Mouse (Mus musculus) neural tube, embryonic 14.5 days (tissue): ENCODE data around the gene Tcl1. TPM values are rescaled to one million over a fixed set of nuclear protein-coding genes. Genes with fewer than 3 reads are reported as not detected.
"Not testable (repeated sequence)": the region's sequence is repeated elsewhere in the genome, so short reads cannot be mapped to it uniquely, and the experiment has no call there.

Experiments
- ATAC-seq: fragments of 200-750 bp; cut with Nextera tagmentation; 2 replicates; pipeline ENCODE4 v1.8.0; 2017; ENCODE audit warnings: low read depth, mild to moderate bottlenecking, moderate TSS enrichment, moderate library complexity
- H3K27ac ChIP-seq: fragments of 300-500 bp; sonication (generic); 2 replicates; pipeline ENCODE4 v1.5.1; 2014; ENCODE audit warnings: low read depth, mild to moderate bottlenecking, control low read depth, low read length, moderate library complexity, mixed read lengths
- H3K27me3 ChIP-seq: fragments of 300-500 bp; sonication (generic); 2 replicates; pipeline ENCODE4 v1.6.1; 2014; ENCODE audit warnings: low read length; ENCODE audit not compliant: control insufficient read depth, insufficient read depth
- H3K36me3 ChIP-seq: fragments of 300-500 bp; sonication (generic); 2 replicates; pipeline ENCODE4 v1.6.1; 2014; ENCODE audit warnings: low read length, mixed read lengths; ENCODE audit not compliant: control insufficient read depth, insufficient read depth
- H3K4me1 ChIP-seq: fragments of 300-500 bp; sonication (generic); 2 replicates; pipeline ENCODE4 v1.6.1; 2014; ENCODE audit warnings: low read length; ENCODE audit not compliant: control insufficient read depth, insufficient read depth
- H3K4me2 ChIP-seq: fragments of 300-500 bp; sonication (generic); 2 replicates; pipeline ENCODE4 v1.6.1; 2014; ENCODE audit warnings: mild to moderate bottlenecking, low read depth, low read length, control low read depth
- H3K4me3 ChIP-seq: fragments of 300-500 bp; sonication (generic); 2 replicates; pipeline ENCODE4 v1.5.1; 2014; ENCODE audit warnings: low read depth, low read length, control low read depth, mixed read lengths
- H3K9ac ChIP-seq: fragments of 300-500 bp; sonication (generic); replicated peaks from 2 replicates; pipeline ENCODE4 v1.6.1; 2014; ENCODE audit warnings: low read depth, mild to moderate bottlenecking, control low read depth, low read length, mixed read lengths
- H3K9me3 ChIP-seq: fragments of 300-500 bp; sonication (generic); 2 replicates; pipeline ENCODE4 v1.6.1; 2016; ENCODE audit warnings: low read length; ENCODE audit not compliant: control insufficient read depth
- WGBS: fragments of 180-500 bp; shearing (Covaris S2); extraction: QIAGEN DNeasy Blood & Tissue Kit; methylation state at CpG from one replicate; pipeline ENCODE4 v1.1.7; 2014; 5-methylcytosine and 5-hydroxymethylcytosine counted together
- polyA plus RNA-seq: library from polyadenylated mRNA; unstranded; fragments of >200 nt; fragmentation: Nextera tagmentation; extraction: Ambion mirVana; gene quantifications from 2 replicates; pipeline ENCODE4 v1.2.1, GENCODE M21; 2014

Tcl1 gene
- polyA plus RNA-seq, 1 experiment from 2014 or later = not detected

DNA sequence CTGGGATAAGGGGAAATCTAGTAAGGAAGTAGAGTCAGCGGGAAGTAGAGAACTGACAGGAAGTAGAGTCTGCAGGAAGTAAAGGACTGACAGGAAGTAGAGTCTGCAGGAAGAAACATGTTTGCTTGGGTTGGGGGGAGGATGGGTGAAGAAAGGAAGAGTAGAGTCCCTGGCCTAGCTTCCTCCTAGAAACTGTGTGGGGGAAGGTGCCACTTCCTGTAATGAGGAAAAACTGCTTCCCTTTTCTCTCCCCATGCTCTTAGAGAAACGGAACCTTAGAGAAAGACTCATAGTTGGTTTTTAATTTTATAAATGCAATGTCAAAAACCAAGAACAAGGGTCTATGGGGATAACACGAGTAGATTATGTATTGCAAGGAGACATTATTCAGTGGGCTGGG, 12.5 kb upstream of the Tcl1 start:
- 86% methylated on average over 3 of the region's 3 CpGs for WGBS
- Histone ChIP-seq H3K4me1 (no peaks in the 10 kb centered on the region), H3K9ac (no peak overlapping the region), H3K27me3 (no peaks in the 10 kb centered on the region), H3K4me3 (no peak overlapping the region), H3K9me3 (no peaks in the 10 kb centered on the region), H3K36me3 (no peaks in the 10 kb centered on the region), H3K4me2 (no peak overlapping the region), H3K27ac (no peak overlapping the region)
- ATAC-seq = no peak

DNA sequence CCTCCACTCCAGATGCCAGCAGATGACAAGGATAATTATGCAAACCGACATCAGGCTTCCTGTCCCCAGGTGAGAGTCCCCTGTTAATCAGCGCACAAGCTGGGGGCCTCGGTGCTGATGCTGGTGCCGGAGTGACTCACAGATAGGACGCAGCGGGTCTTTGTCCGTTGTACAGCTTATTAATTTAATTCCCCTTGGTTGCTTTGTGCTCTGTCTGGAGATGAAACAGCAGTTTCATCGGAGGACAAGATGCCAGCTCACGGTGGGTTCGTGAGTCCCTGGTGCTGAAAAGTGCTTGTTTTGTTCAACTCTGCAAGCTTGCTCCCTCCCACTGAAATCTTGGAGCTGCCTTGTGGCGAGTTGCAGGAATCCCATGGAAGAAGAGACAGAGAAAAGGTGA, 11.8 kb upstream of the Tcl1 start:
- Histone ChIP-seq H3K4me1 (no peaks in the 10 kb centered on the region), H3K27ac (no peak overlapping the region), H3K9ac (no peak overlapping the region), H3K4me2 (no peak overlapping the region), H3K4me3 (no peak overlapping the region), H3K27me3 (no peaks in the 10 kb centered on the region), H3K9me3 (no peaks in the 10 kb centered on the region), H3K36me3 (no peaks in the 10 kb centered on the region)
- ATAC-seq = no peak
- 65% methylated on average over 11 of the region's 11 CpGs for WGBS

DNA sequence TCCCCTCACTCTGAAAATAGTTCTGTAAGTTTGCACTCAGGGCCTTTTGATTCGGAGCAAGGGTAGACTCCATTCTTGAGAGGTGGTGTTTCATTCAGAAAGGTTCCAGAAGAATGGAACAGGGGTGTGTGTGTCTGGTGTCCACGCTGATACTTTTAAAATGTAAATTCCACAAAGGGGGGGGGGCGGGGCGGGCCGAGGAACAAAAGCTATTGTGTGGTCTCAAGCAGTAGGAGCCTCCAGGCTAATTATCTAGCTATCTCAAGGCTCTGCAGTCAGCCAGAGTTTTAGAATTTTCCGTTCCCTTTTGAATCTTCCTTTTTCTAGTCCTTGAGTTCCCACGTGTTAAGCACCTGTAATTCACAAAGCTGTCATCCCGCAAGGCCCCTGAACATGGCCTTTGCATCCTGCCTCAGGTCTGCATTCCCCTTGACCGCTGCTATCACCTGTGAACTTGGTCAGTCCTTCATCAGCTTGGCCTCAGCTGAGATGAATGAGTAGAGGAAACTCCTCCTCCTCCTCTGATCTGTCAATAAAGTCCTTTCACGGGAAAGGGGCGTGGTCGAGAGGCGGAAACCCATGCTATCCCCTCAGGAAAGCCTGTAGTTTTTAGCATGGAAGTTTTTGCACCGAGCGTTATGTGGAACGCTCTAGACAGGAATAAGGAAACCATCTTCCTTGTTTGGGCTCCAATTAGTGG, 2.2 kb upstream of the Tcl1 start:
- Histone ChIP-seq H3K4me1 (no peaks in the 10 kb centered on the region), H3K4me3 (no peak overlapping the region), H3K27me3 (no peaks in the 10 kb centered on the region), H3K4me2 (no peak overlapping the region), H3K27ac (no peak overlapping the region), H3K36me3 (no peaks in the 10 kb centered on the region), H3K9me3 (no peaks in the 10 kb centered on the region), H3K9ac (no peak overlapping the region)
- ATAC-seq = no peak
- 40% methylated on average over 16 of the region's 16 CpGs for WGBS

DNA sequence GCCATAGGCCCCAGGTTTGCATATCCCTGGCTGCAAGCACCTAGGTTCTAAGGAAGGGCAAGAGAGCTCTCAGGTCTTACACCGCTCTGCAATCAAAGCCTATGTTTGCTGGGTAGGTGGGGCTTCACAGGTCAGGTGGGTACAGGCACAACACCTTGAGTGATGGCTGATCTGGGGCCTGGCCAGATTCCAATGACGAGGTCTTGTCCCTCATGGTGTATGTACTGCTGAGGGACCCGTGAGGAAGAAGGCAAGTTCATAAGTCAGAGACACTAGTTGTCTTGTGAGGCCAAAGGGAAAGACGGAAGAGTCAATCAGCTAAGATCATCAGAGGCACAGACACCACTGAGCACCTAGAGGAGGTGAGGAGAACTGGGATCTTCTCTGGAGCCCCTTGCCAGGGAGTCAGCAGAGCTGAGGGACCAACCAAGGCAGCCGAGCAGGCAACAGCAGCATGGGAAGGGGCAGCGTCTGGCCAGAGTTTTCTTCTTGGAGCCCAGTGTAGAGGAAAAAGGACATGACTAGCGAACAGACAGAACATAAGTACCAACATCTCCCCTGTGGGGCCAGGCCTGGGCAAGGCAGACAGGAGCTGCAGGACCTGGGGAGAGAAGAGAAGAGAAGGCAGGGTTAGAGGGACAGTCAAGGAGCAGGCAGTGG, 5.4 kb downstream of the Tcl1 start:
- Histone ChIP-seq H3K27ac (no peak overlapping the region), H3K4me3 (no peak overlapping the region), H3K4me2 (no peak overlapping the region), H3K4me1 (no peaks in the 10 kb centered on the region), H3K27me3 (no peaks in the 10 kb centered on the region), H3K36me3 (no peaks in the 10 kb centered on the region), H3K9me3 (no peaks in the 10 kb centered on the region), H3K9ac (no peak overlapping the region)
- 90% methylated on average over 7 of the region's 7 CpGs for WGBS
- ATAC-seq = no peak

DNA sequence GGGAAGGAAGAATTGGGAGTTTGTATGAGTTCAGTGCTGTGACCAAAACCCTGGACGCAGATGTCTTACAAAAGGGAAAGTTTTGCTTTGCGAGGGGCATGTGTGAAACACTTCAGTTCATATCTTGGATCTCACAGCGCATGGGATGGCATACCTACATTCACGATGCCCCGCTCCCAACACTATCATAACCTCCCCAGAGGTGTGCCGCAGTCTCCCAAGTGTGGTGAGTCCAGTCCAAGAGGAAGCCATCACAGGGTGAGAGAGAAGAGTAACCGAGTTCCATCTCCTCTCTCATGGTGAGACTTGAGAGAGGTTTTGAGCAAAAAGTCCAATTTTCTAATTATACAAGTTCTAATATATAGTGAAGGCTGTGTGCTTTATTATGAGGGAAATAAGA, 13.4 kb downstream of the Tcl1 start:
- H3K4me3 ChIP-seq = no peak overlapping the region
- WGBS = 95% methylated on average over 7 of the region's 7 CpGs
- no peaks in the 10 kb centered on the region for H3K4me1 ChIP-seq
- no peak overlapping the region for H3K9ac ChIP-seq
- no peaks in the 10 kb centered on the region for H3K27me3 ChIP-seq
- H3K4me2 ChIP-seq = no peak overlapping the region
- no peaks in the 10 kb centered on the region for H3K36me3 ChIP-seq
- no peak overlapping the region for H3K27ac ChIP-seq
- no peaks in the 10 kb centered on the region for H3K9me3 ChIP-seq
- no peak for ATAC-seq

DNA sequence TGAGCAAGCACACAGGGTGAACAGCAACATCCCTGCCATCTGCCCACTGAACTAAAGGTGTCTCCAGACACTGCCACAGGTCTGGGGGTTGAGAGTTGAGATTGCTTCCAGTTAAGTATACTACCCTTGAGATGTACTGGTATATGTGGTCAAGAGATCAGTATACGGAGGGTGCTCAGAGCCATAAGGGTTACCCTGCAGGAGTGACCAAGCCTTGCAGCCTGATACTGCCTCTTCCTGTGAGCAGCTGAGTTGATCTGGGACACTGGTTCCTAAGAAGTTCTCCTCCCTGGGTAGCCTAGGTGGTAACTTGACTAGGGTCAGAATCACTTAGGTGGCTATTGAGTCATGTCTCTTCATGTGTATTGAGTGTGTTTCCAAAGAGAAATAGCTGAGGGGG, 14.2 kb downstream of the Tcl1 start:
- Histone ChIP-seq H3K9me3 (no peaks in the 10 kb centered on the region), H3K4me3 (no peak overlapping the region), H3K9ac (no peak overlapping the region), H3K27ac (no peak overlapping the region), H3K4me2 (no peak overlapping the region), H3K27me3 (no peaks in the 10 kb centered on the region), H3K4me1 (no peaks in the 10 kb centered on the region), H3K36me3 (no peaks in the 10 kb centered on the region)
- ATAC-seq = no peak
- WGBS = 100% methylated on average over 1 of the region's 1 CpGs

DNA sequence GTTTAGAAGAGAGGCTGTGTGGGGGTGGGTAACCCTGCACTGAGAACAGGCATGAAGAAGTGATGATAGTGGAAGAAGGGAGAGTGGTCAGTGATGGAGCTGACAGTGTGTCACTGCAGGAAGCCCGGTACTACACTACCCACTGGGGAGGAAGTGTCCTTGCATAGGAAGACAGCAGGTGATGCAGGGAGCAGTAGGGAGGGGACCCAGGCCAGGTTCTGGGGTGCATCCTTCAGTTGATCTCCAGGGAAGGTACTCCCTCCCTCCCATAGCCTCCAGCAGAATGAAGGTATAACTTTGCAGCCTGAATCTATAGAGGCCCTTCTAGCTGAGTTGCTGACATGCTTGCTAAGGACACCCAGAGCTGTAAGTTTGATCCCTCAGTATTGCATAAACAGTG, 15.5 kb downstream of the Tcl1 start:
- Histone ChIP-seq H3K4me3 (no peak overlapping the region), H3K27me3 (no peaks in the 10 kb centered on the region), H3K36me3 (no peaks in the 10 kb centered on the region), H3K9ac (no peak overlapping the region), H3K4me2 (no peak overlapping the region), H3K9me3 (no peaks in the 10 kb centered on the region), H3K27ac (no peak overlapping the region), H3K4me1 (no peaks in the 10 kb centered on the region)
- no peak for ATAC-seq
- WGBS = 71% methylated on average over 1 of the region's 1 CpGs

DNA sequence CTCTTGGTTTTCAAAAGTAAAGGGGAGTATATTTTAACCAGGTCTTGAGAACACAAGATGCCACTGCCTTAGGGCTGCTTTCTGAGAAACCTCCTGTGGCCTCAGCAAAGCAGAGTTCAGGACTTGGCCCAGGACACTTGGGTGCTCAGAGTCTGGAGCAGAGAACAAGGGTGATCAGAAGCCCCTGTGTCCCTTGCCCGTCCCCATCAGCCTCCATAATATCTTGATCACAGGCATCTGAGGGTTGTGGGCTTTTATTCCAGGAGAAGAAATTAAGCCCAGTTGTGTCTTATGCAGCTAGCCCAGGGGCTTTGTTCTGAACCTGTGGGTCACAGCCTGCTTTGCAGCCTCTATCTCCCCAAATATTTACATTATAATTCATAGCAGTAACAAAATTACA, 20.9 kb downstream of the Tcl1 start, which contains the start of gene Tcl1b4:
Gene Tcl1b4, plus strand, starts transcription at position 301 of the 400 bp plus-strand sequence.
- not testable (repeated sequence) for H3K4me2 ChIP-seq, H3K27ac ChIP-seq, H3K36me3 ChIP-seq, H3K9ac ChIP-seq, H3K27me3 ChIP-seq, H3K4me3 ChIP-seq, ATAC-seq, H3K9me3 ChIP-seq, H3K4me1 ChIP-seq
- WGBS = 81% methylated on average over 1 of the region's 1 CpGs

DNA sequence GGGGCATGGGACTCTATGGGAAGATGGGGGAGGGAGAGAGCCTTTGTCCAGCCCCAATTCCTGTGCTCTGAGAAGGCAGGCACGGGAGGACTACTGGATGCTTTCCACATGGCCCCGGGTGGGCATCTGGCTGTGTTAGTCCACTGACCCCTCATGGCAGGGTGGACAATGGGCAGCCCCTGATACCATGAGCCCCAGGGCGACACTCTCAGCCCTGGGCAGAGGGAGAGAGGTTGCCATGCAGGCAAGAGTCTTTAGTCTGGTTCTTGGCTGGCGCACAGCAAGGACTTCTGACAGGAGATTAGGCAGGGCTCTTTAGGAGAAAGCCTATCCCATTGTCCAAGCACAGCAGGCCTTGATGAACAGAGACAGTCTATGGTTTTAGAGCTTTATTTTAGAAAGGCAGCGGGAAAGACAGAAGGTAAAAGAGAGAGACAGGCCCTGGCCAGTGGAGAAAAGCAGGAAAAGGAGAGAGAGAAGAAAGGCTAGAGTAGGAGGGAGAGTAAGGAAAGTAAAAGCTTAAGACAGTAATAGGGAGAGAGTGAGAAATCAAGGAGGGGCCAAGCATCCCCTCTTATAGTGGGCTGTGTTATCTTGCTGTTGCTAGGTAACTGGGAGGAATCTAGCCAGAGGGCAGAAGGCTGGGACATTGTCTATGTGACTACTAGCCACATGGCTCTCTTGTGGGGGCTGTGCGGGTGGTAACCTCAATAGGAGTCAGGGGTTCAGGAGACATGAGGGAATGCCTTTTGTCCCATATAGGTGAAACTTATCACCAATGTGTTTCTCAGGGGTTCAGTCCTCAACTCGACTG, 22.7 kb downstream of the Tcl1 start:
- H3K36me3 ChIP-seq, H3K27me3 ChIP-seq, H3K4me2 ChIP-seq, H3K4me3 ChIP-seq, H3K27ac ChIP-seq, H3K4me1 ChIP-seq, H3K9ac ChIP-seq, ATAC-seq, H3K9me3 ChIP-seq: not testable (repeated sequence)
- 23% methylated on average over 7 of the region's 7 CpGs for WGBS
